Mouse (Mus musculus) lung, postnatal 0 days (tissue): Measurements from ENCODE around the gene Dhh.

Source experiments
- CTCF ChIP-seq: IDR thresholded peaks from 2 replicates; pipeline ENCODE4 v1.5.1; 2016; ENCODE audit warnings: antibody characterized with exemption, mild to moderate bottlenecking
- EP300 ChIP-seq: IDR thresholded peaks from 2 replicates; pipeline ENCODE4 v1.6.1; 2016; ENCODE audit warnings: antibody characterized with exemption, mild to moderate bottlenecking, control low read depth

GRCm38 (mm10) chr15:98934217-98934839, 36.0 kb upstream of the Dhh start, which contains the start of gene Tuba1b:
- TF ChIP-seq CTCF: peak; percentile 18; the same call in 1 of the 2 replicates
- no peak for TF ChIP-seq EP300
